Mouse (Mus musculus) liver, embryonic 15.5 days (tissue): ENCODE data around the gene Wdr26. TPM values are rescaled to one million over a fixed set of nuclear protein-coding genes. Genes with fewer than 3 reads are reported as not detected.

Source experiments
- ATAC-seq: fragments of 200-750 bp; cut with Nextera tagmentation; 2 replicates; pipeline ENCODE4 v1.8.0; 2017; ENCODE audit warnings: moderate number of reproducible peaks, mild to moderate bottlenecking, moderate library complexity; ENCODE audit not compliant: insufficient read depth
- H3K27ac ChIP-seq: fragments of 300-500 bp; sonication (generic); replicated peaks from 2 replicates; pipeline ENCODE4 v1.5.1; 2015; ENCODE audit warnings: mild to moderate bottlenecking, inconsistent platforms
- H3K27me3 ChIP-seq: fragments of 300-500 bp; sonication (generic); 2 replicates; pipeline ENCODE4 v1.6.1; 2015; ENCODE audit warnings: mild to moderate bottlenecking, inconsistent platforms
- H3K36me3 ChIP-seq: fragments of 300-500 bp; sonication (generic); replicated peaks from 2 replicates; pipeline ENCODE4 v1.6.1; 2015; ENCODE audit warnings: moderate library complexity, mild to moderate bottlenecking, inconsistent platforms
- H3K4me1 ChIP-seq: fragments of 300-500 bp; sonication (generic); replicated peaks from 2 replicates; pipeline ENCODE4 v1.6.1; 2015; ENCODE audit warnings: inconsistent platforms
- H3K4me2 ChIP-seq: fragments of 300-500 bp; sonication (generic); 2 replicates; pipeline ENCODE4 v1.6.1; 2015; ENCODE audit warnings: moderate library complexity, mild to moderate bottlenecking, inconsistent platforms
- H3K4me3 ChIP-seq: fragments of 300-500 bp; sonication (generic); replicated peaks from 2 replicates; pipeline ENCODE4 v1.5.1; 2015; ENCODE audit warnings: mild to moderate bottlenecking, inconsistent platforms
- H3K9ac ChIP-seq: fragments of 300-500 bp; sonication (generic); 2 replicates; pipeline ENCODE4 v1.6.1; 2015; ENCODE audit warnings: moderate library complexity, mild to moderate bottlenecking, inconsistent platforms
- H3K9me3 ChIP-seq: fragments of 300-500 bp; sonication (generic); replicated peaks from 2 replicates; pipeline ENCODE4 v1.6.1; 2016; ENCODE audit warnings: inconsistent platforms
- WGBS: fragments of 180-500 bp; shearing (Covaris S2); methylation state at CpG from one replicate; pipeline ENCODE4 v1.1.7; 2015; ENCODE audit warnings: mixed read lengths; ENCODE audit not compliant: insufficient replicate concordance; 5-methylcytosine and 5-hydroxymethylcytosine counted together
- polyA plus RNA-seq: library from polyadenylated mRNA; unstranded; fragments of >200 nt; fragmentation: Nextera tagmentation; extraction: Ambion mirVana; gene quantifications from 2 replicates; pipeline ENCODE4 v1.2.1, GENCODE M21; 2015

Gene Wdr26
- polyA plus RNA-seq, 1 experiment from 2014 or later: 45.0 TPM

- H3K9ac ChIP-seq: no peak overlapping the region
- no peak overlapping the region for H3K27ac ChIP-seq
- H3K4me1 ChIP-seq: no peaks in the 10 kb centered on the region
- no peak for ATAC-seq
- 77% methylated on average over 9 of the region's 9 CpGs for WGBS
- no peaks in the 10 kb centered on the region for H3K9me3 ChIP-seq
- no peak overlapping the region for H3K4me3 ChIP-seq
- H3K27me3 ChIP-seq: no peaks in the 10 kb centered on the region
- H3K4me2 ChIP-seq: no peak overlapping the region
- peaks cover 87% of the 10 kb centered on the region for H3K36me3 ChIP-seq
Measured at GRCm38 (mm10) chr1:181126766-181127165, 85.0 kb downstream of the Wdr26 start.

GRCm38 (mm10) chr1:181125916-181126315, 85.9 kb downstream of the Wdr26 start:
- no peak overlapping the region for H3K4me2 ChIP-seq
- no peak overlapping the region for H3K4me3 ChIP-seq
- no peak overlapping the region for H3K9ac ChIP-seq
- no peak overlapping the region for H3K27ac ChIP-seq
- H3K9me3 ChIP-seq: no peaks in the 10 kb centered on the region
- WGBS: 89% methylated on average over 3 of the region's 3 CpGs
- ATAC-seq: no peak
- H3K4me1 ChIP-seq: no peaks in the 10 kb centered on the region
- peaks cover 86% of the 10 kb centered on the region for H3K36me3 ChIP-seq
- no peaks in the 10 kb centered on the region for H3K27me3 ChIP-seq

- H3K4me2 ChIP-seq: no peak overlapping the region
- no peak for ATAC-seq
- H3K9ac ChIP-seq: no peak overlapping the region
- no peaks in the 10 kb centered on the region for H3K9me3 ChIP-seq
- H3K36me3 ChIP-seq: peaks cover 84% of the 10 kb centered on the region
- H3K4me1 ChIP-seq: no peaks in the 10 kb centered on the region
- WGBS: 89% methylated on average over 2 of the region's 2 CpGs
- no peak overlapping the region for H3K27ac ChIP-seq
- no peaks in the 10 kb centered on the region for H3K27me3 ChIP-seq
- H3K4me3 ChIP-seq: no peak overlapping the region
Measured at GRCm38 (mm10) chr1:181124145-181124544, 87.7 kb downstream of the Wdr26 start.

Other genes starting within 250 kb of the Wdr26 start
- gene Ephx1, start 191.1 kb downstream of the Wdr26 start, polyA plus RNA-seq: 7.5 and 8.2 TPM in 2 replicates
- 0.10 TPM in 1 of 2 replicates, not detected in the other for gene 9130409I23Rik, start 160.8 kb downstream of the Wdr26 start, polyA plus RNA-seq
- 8.8 and 9.5 TPM in 2 replicates for gene Nvl, start 67.8 kb downstream of the Wdr26 start, polyA plus RNA-seq
- gene Cnih4, start 67.3 kb downstream of the Wdr26 start, polyA plus RNA-seq: 49.1 and 50.1 TPM in 2 replicates
- gene Cnih3, start 140.6 kb upstream of the Wdr26 start, polyA plus RNA-seq: 0.03 TPM in 1 of 2 replicates, not detected in the other